Mouse (Mus musculus) ES-Bruce4 (cell line): ENCODE data around the gene Nos1ap. TPM values are rescaled to one million over a fixed set of nuclear protein-coding genes. Genes with fewer than 3 reads are reported as not detected.

ENCODE experiments used
- H3K27ac ChIP-seq: 2 replicates; pipeline ENCODE4 v1.5.1; 2012; ENCODE audit warnings: low read length, inconsistent platforms; ENCODE audit not compliant: insufficient read depth
- H3K27me3 ChIP-seq: 2 replicates; pipeline ENCODE4 v1.6.1; 2012; ENCODE audit warnings: mild to moderate bottlenecking, low read length, inconsistent platforms; ENCODE audit not compliant: control insufficient read depth, poor library complexity, insufficient read depth, severe bottlenecking
- H3K36me3 ChIP-seq: 2 replicates; pipeline ENCODE4 v1.6.1; 2012; ENCODE audit warnings: inconsistent platforms, mild to moderate bottlenecking, low read length, moderate library complexity; ENCODE audit not compliant: control insufficient read depth, poor library complexity, insufficient read depth, severe bottlenecking
- H3K4me1 ChIP-seq: one replicate; pipeline ENCODE4 v1.8.1; 2011; ENCODE audit warnings: low read length; ENCODE audit not compliant: control insufficient read depth, insufficient read depth
- H3K4me3 ChIP-seq: 2 replicates; pipeline ENCODE4 v1.5.1; 2011; ENCODE audit warnings: low read depth, mild to moderate bottlenecking, low read length
- H3K9ac ChIP-seq: 2 replicates; pipeline ENCODE4 v1.6.1; 2012; ENCODE audit warnings: low read depth, mild to moderate bottlenecking, inconsistent platforms; ENCODE audit not compliant: poor library complexity, severe bottlenecking
- H3K9me3 ChIP-seq: replicated peaks from 2 replicates; pipeline ENCODE4 v1.6.1; 2012; ENCODE audit warnings: mild to moderate bottlenecking, low read length, inconsistent platforms; ENCODE audit not compliant: control insufficient read depth, poor library complexity, insufficient read depth, severe bottlenecking
- CTCF ChIP-seq: IDR thresholded peaks from one replicate; pipeline ENCODE4 v1.8.1; 2011; ENCODE audit warnings: low read depth, low read length
- EP300 ChIP-seq: IDR thresholded peaks from 2 replicates; pipeline ENCODE4 v1.6.1; 2011; ENCODE audit warnings: low read depth, low read length; ENCODE audit not compliant: insufficient read depth
- POLR2A ChIP-seq: IDR thresholded peaks from one replicate; pipeline ENCODE4 v1.8.1; 2011; ENCODE audit warnings: low read length; ENCODE audit not compliant: insufficient read depth
- polyA plus RNA-seq: library from polyadenylated mRNA; stranded (reverse); fragments of >200 nt; gene quantifications from 2 replicates; pipeline ENCODE4 v1.2.4, GENCODE M21; 2011; ENCODE audit warnings: low read depth; ENCODE audit not compliant: missing spikeins, insufficient read depth, insufficient read length

Gene Nos1ap
- polyA plus RNA-seq, 1 experiment, result 4.6 TPM

DNA sequence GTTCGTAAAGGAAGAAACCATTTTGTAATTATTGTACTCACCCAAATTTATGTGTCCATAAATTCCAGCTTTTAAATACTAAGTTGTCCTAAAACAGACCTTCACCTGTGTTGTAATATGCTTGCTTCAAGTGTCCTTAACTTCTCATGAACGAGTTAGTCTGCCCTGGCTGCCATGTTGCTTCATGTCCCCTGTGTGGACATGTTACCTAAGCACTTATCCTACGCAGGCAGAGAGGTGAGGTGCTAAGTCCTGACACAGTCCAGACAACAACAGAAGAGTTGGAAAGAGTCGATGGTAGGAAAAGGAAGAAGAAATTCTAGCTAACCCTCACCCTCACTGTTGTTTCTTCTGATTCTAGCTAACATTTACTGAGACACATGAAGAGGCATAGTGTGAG lies 43.4 kb downstream of the Nos1ap start:
- Histone ChIP-seq H3K9me3 (no peaks in the 10 kb centered on the region), H3K27ac (no peak overlapping the region), H3K4me1 (no peaks in the 10 kb centered on the region), H3K9ac (no peak overlapping the region), H3K4me3 (no peak overlapping the region), H3K27me3 (no peaks in the 10 kb centered on the region), H3K36me3 (no peaks in the 10 kb centered on the region)
- TF ChIP-seq CTCF (no peak), EP300 (no peak), POLR2A (no peak)

DNA sequence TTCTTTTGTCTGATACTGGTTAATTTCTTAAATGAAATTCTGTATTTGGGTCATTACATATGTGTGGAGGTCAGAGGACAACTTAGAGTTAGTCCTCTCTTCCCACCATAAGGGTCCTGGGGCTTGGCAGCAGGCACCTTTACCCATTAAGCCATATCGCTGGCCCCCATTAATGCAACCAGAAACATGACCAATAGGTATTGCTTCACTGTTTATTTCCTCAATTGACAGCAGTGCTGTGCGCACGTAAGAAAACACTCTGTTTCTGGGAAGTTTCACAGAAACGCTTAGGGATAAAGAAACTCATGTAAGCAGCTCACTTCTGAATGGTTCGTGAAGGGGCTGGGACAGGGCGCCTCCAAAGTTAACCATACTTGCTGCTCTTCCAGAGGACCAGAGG lies 44.4 kb downstream of the Nos1ap start:
- Histone ChIP-seq H3K9ac (no peak overlapping the region), H3K27me3 (no peaks in the 10 kb centered on the region), H3K36me3 (no peaks in the 10 kb centered on the region), H3K4me1 (no peaks in the 10 kb centered on the region), H3K9me3 (no peaks in the 10 kb centered on the region), H3K27ac (no peak overlapping the region), H3K4me3 (no peak overlapping the region)
- TF ChIP-seq EP300 (no peak), CTCF (no peak), POLR2A (no peak)

DNA sequence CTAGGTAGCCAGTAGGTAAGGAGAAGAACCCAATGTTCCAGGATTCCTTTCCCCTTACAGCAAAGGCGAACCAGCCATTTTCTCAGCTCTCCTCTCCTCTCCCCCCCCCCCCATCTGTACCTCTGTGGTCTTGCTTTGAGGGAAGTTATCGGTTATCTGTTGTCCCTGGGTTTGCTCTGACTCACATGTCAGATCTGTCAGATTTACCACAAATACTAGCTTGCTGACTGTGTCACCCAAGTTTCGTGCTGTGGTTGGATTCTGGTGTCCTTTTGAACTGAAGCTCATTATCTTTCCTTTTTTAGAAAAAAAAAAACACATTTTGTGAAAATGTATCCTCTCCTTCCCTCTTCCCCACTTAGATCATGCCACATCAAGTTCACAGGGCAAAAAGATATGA lies 50.2 kb downstream of the Nos1ap start:
- no peak for TF ChIP-seq CTCF
- no peak for TF ChIP-seq EP300
- no peak for TF ChIP-seq POLR2A
- Histone ChIP-seq H3K27me3 (no peaks in the 10 kb centered on the region), H3K27ac (no peak overlapping the region), H3K4me1 (no peaks in the 10 kb centered on the region), H3K4me3 (no peak overlapping the region), H3K9ac (no peak overlapping the region), H3K36me3 (no peaks in the 10 kb centered on the region), H3K9me3 (no peaks in the 10 kb centered on the region)

DNA sequence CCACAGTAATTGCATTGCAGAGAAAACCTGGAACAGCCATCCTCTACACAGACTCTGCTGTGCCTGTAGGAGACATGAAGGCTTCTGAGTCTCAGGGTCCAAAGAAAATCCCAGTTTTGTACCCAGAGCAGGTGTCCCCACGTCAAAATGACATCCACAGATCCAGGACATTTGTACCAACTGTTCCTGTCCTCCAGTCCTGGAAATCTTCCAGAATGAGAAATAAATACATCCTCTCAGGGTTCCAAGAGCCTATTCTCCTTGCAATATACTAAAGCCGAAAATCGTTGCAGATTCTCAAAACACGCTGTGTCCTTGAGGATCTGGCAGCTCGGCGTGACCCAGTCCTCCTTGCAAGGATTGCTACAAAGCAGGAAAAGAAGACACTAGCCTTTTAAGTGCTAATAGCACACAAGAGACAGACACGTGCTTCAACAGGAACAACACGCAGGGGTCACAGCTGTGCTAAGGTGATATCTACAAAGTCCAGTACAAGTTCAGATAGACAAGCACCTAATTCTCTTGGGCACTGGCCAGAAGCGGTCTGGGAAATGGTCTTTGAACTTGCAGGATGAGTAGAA lies 51.1 kb downstream of the Nos1ap start:
- Histone ChIP-seq H3K36me3 (no peaks in the 10 kb centered on the region), H3K27ac (no peak overlapping the region), H3K4me1 (no peaks in the 10 kb centered on the region), H3K9me3 (no peaks in the 10 kb centered on the region), H3K4me3 (no peak overlapping the region), H3K9ac (no peak overlapping the region), H3K27me3 (no peaks in the 10 kb centered on the region)
- TF ChIP-seq EP300 (no peak), POLR2A (no peak), CTCF (no peak)

DNA sequence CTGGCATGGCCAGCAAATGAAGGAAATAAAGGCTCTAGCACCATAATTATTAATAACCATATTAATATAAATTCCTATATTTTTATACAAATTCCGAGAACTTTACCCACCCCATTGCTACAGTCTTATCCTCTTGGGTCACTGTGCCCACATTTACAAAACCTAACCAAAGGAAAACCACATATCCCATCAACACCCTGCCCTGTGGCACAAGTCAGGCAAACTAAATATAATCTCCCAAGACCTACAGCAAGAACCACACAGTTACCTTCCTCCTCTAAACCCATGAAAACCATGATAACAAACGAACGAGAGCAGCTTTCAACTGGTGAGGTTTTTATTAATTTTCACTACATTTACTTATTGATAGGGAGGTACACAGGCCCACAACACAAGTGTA lies 53.3 kb downstream of the Nos1ap start:
- H3K9ac ChIP-seq, result no peak overlapping the region
- TF ChIP-seq POLR2A (no peak), CTCF (no peak), EP300 (no peak)
- H3K27me3 ChIP-seq, result no peaks in the 10 kb centered on the region
- no peaks in the 10 kb centered on the region for H3K9me3 ChIP-seq
- no peaks in the 10 kb centered on the region for H3K4me1 ChIP-seq
- H3K4me3 ChIP-seq, result no peak overlapping the region
- no peaks in the 10 kb centered on the region for H3K36me3 ChIP-seq
- no peak overlapping the region for H3K27ac ChIP-seq

DNA sequence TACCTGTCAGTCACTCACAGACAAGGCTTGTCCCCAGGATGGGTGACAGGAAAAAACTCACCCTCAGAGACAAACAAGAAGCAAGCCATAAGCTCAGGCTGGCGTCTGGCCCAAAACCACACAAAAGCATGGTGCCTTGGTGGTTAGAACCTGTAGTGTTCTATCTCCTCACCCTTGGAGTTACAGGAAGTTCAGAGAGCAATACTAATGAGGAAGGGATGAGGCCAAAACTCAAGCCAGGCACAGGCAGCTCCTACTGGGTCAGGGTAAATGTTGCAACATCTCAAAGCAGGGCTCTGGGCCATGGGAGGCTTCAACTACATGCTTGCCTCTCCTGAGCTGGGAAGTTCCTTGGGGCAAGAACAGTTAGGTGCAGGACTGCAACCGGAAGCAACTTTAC lies 54.4 kb downstream of the Nos1ap start:
- no peak overlapping the region for H3K27ac ChIP-seq
- no peaks in the 10 kb centered on the region for H3K9me3 ChIP-seq
- no peak for TF ChIP-seq POLR2A
- no peak for TF ChIP-seq CTCF
- no peak for TF ChIP-seq EP300
- H3K36me3 ChIP-seq, result no peaks in the 10 kb centered on the region
- H3K4me1 ChIP-seq, result no peaks in the 10 kb centered on the region
- no peak overlapping the region for H3K9ac ChIP-seq
- H3K27me3 ChIP-seq, result no peaks in the 10 kb centered on the region
- no peak overlapping the region for H3K4me3 ChIP-seq
